Mouse (Mus musculus) midbrain, embryonic 11.5 days (tissue): ENCODE data around the gene Susd1. TPM values are rescaled to one million over a fixed set of nuclear protein-coding genes. Genes with fewer than 3 reads are reported as not detected.
A peak's percentile ranks its signal among the peaks of the same experiment; 100 is the strongest.

Experiments used
- ATAC-seq: fragments of 200-750 bp; cut with Nextera tagmentation; 2 replicates; pipeline ENCODE4 v1.8.0; 2017; ENCODE audit warnings: moderate TSS enrichment, moderate library complexity; ENCODE audit not compliant: low FRiP score
- DNase-seq: peaks from one replicate; pipeline ENCODE4 v3.0.0; 2015; ENCODE audit warnings: low spot score; ENCODE audit errors: missing footprints
- H3K27ac ChIP-seq: fragments of 300-500 bp; sonication (generic); 2 replicates; pipeline ENCODE4 v1.5.1; 2014; ENCODE audit warnings: low read depth, low read length
- H3K27me3 ChIP-seq: fragments of 300-500 bp; sonication (generic); 2 replicates; pipeline ENCODE4 v1.6.1; 2014; ENCODE audit warnings: mild to moderate bottlenecking, low read length, moderate library complexity, mixed read lengths; ENCODE audit not compliant: control insufficient read depth, insufficient read depth
- H3K36me3 ChIP-seq: fragments of 300-500 bp; sonication (generic); 2 replicates; pipeline ENCODE4 v1.6.1; 2014; ENCODE audit warnings: mild to moderate bottlenecking, low read length, moderate library complexity, mixed read lengths; ENCODE audit not compliant: control insufficient read depth, insufficient read depth
- H3K4me1 ChIP-seq: fragments of 300-500 bp; sonication (generic); 2 replicates; pipeline ENCODE4 v1.6.1; 2014; ENCODE audit warnings: low read length; ENCODE audit not compliant: control insufficient read depth, insufficient read depth
- H3K4me2 ChIP-seq: fragments of 300-500 bp; sonication (generic); 2 replicates; pipeline ENCODE4 v1.6.1; 2014; ENCODE audit warnings: mild to moderate bottlenecking, moderate library complexity
- H3K4me3 ChIP-seq: fragments of 300-500 bp; sonication (generic); 2 replicates; pipeline ENCODE4 v1.5.1; 2014; ENCODE audit warnings: low read depth, low read length
- H3K9ac ChIP-seq: fragments of 300-500 bp; sonication (generic); 2 replicates; pipeline ENCODE4 v1.6.1; 2014; ENCODE audit warnings: low read length
- H3K9me3 ChIP-seq: fragments of 300-500 bp; sonication (generic); 2 replicates; pipeline ENCODE4 v1.6.1; 2016; ENCODE audit warnings: low read length; ENCODE audit not compliant: control insufficient read depth
- WGBS: fragments of 180-500 bp; shearing (Covaris S2); extraction: QIAGEN DNeasy Blood & Tissue Kit; methylation state at CpG from one replicate; pipeline ENCODE4 v1.1.7; 2014; 5-methylcytosine and 5-hydroxymethylcytosine counted together
- polyA plus RNA-seq: library from polyadenylated mRNA; unstranded; fragments of >200 nt; fragmentation: Nextera tagmentation; extraction: Ambion mirVana; gene quantifications from 2 replicates; pipeline ENCODE4 v1.2.1, GENCODE M21; 2014

The Susd1 gene
- polyA plus RNA-seq, 1 experiment from 2014 or later: 1.0 TPM

GRCm38 (mm10) chr4:59329461-59330304 is 108.8 kb downstream of the Susd1 start:
- Histone ChIP-seq H3K9ac (no peak overlapping the region), H3K4me1 (peaks cover 2% of the 10 kb centered on the region; the same call in 1 of the 2 replicates), H3K9me3 (no peaks in the 10 kb centered on the region), H3K27ac (no peak overlapping the region), H3K4me2 (no peak overlapping the region), H3K27me3 (no peaks in the 10 kb centered on the region), H3K36me3 (no peaks in the 10 kb centered on the region), H3K4me3 (no peak overlapping the region)
- DNase-seq (no peak), ATAC-seq (no peak)
- WGBS: 85% methylated on average over 19 of the region's 19 CpGs

GRCm38 (mm10) chr4:59328821-59329220 is 109.6 kb downstream of the Susd1 start:
- ATAC-seq (no peak), DNase-seq (no peak)
- Histone ChIP-seq H3K27ac (no peak overlapping the region), H3K4me2 (no peak overlapping the region), H3K4me3 (no peak overlapping the region), H3K36me3 (no peaks in the 10 kb centered on the region), H3K4me1 (peaks cover 2% of the 10 kb centered on the region; the same call in 1 of the 2 replicates), H3K9me3 (no peaks in the 10 kb centered on the region), H3K27me3 (no peaks in the 10 kb centered on the region), H3K9ac (no peak overlapping the region)
- 91% methylated on average over 7 of the region's 7 CpGs for WGBS

GRCm38 (mm10) chr4:59327986-59328385 is 110.4 kb downstream of the Susd1 start:
- no peak overlapping the region for H3K4me3 ChIP-seq
- no peak for ATAC-seq
- no peak for DNase-seq
- H3K4me2 ChIP-seq: no peak overlapping the region
- no peak overlapping the region for H3K27ac ChIP-seq
- H3K36me3 ChIP-seq: no peaks in the 10 kb centered on the region
- no peak overlapping the region for H3K9ac ChIP-seq
- peaks cover 4% of the 10 kb centered on the region; the same call in 1 of the 2 replicates for H3K4me1 ChIP-seq
- no peaks in the 10 kb centered on the region for H3K9me3 ChIP-seq
- 93% methylated on average over 5 of the region's 5 CpGs for WGBS
- no peaks in the 10 kb centered on the region for H3K27me3 ChIP-seq

- no peak overlapping the region for H3K4me3 ChIP-seq
- 84% methylated on average over 6 of the region's 6 CpGs for WGBS
- H3K27ac ChIP-seq: no peak overlapping the region
- no peak overlapping the region for H3K9ac ChIP-seq
- peaks cover 4% of the 10 kb centered on the region; the same call in 1 of the 2 replicates for H3K4me1 ChIP-seq
- no peak overlapping the region for H3K4me2 ChIP-seq
- no peaks in the 10 kb centered on the region for H3K9me3 ChIP-seq
- no peak for DNase-seq
- H3K36me3 ChIP-seq: no peaks in the 10 kb centered on the region
- H3K27me3 ChIP-seq: no peaks in the 10 kb centered on the region
- ATAC-seq: no peak
These were observed 112.2 kb downstream of the Susd1 start for GRCm38 (mm10) chr4:59326031-59326760.

- Histone ChIP-seq H3K4me1 (peaks cover 4% of the 10 kb centered on the region; the same call in 1 of the 2 replicates), H3K27me3 (no peaks in the 10 kb centered on the region), H3K9ac (no peak overlapping the region), H3K27ac (no peak overlapping the region), H3K4me3 (no peak overlapping the region), H3K36me3 (no peaks in the 10 kb centered on the region), H3K4me2 (no peak overlapping the region), H3K9me3 (no peaks in the 10 kb centered on the region)
- WGBS: 90% methylated on average over 5 of the region's 5 CpGs
- DNase-seq (no peak), ATAC-seq (no peak)
These were observed 114.1 kb downstream of the Susd1 start for GRCm38 (mm10) chr4:59324317-59324716.

GRCm38 (mm10) chr4:59323231-59323651 is 115.2 kb downstream of the Susd1 start:
- no peaks in the 10 kb centered on the region for H3K9me3 ChIP-seq
- DNase-seq (peak; percentile 86), ATAC-seq (no peak)
- H3K27ac ChIP-seq: no peak overlapping the region
- H3K27me3 ChIP-seq: no peaks in the 10 kb centered on the region
- H3K4me3 ChIP-seq: no peak overlapping the region
- H3K4me1 ChIP-seq: peaks cover 4% of the 10 kb centered on the region; the same call in 1 of the 2 replicates
- no peak overlapping the region for H3K9ac ChIP-seq
- H3K36me3 ChIP-seq: no peaks in the 10 kb centered on the region
- WGBS: 40% methylated on average over 7 of the region's 7 CpGs
- H3K4me2 ChIP-seq: no peak overlapping the region

- Histone ChIP-seq H3K4me3 (no peak overlapping the region), H3K27ac (no peak overlapping the region), H3K27me3 (no peaks in the 10 kb centered on the region), H3K9me3 (no peaks in the 10 kb centered on the region), H3K4me2 (no peak overlapping the region), H3K9ac (no peak overlapping the region), H3K4me1 (peaks cover 4% of the 10 kb centered on the region; the same call in 1 of the 2 replicates), H3K36me3 (no peaks in the 10 kb centered on the region)
- 60% methylated on average over 3 of the region's 3 CpGs for WGBS
- ATAC-seq (no peak), DNase-seq (no peak)
These were observed 115.7 kb downstream of the Susd1 start for GRCm38 (mm10) chr4:59322733-59323132.

GRCm38 (mm10) chr4:59322056-59322455 is 116.4 kb downstream of the Susd1 start:
- ATAC-seq: no peak
- no peak overlapping the region for H3K27ac ChIP-seq

More at GRCm38 (mm10) chr4:59322056-59322455, 116.4 kb downstream of the Susd1 start:
- DNase-seq: peak; percentile 59
- no peaks in the 10 kb centered on the region for H3K9me3 ChIP-seq
- H3K36me3 ChIP-seq: no peaks in the 10 kb centered on the region
- H3K4me3 ChIP-seq: no peak overlapping the region
- H3K4me2 ChIP-seq: no peak overlapping the region
- H3K9ac ChIP-seq: no peak overlapping the region
- WGBS: 73% methylated on average over 6 of the region's 6 CpGs
- no peaks in the 10 kb centered on the region for H3K27me3 ChIP-seq
- peaks cover 4% of the 10 kb centered on the region; the same call in 1 of the 2 replicates for H3K4me1 ChIP-seq
